Mouse (Mus musculus) spleen, postnatal 36 days (tissue): ENCODE measurements at regions not wholly inside any gene's neighbourhood (a gene's known extent, or its start where the extent isn't known, plus 50 kb on each side); places are given as distances from the start of the nearest gene placed in this dataset.

Experiments
- DNase-seq, 2 experiments: peaks; one replicate each; pipeline ENCODE4 v3.0.0; 2022; ENCODE audit warnings: low spot score in 2 of 2, mixed read lengths in 1 of 2

GRCm38 (mm10) chr5:115790436-115790835 is 54.6 kb upstream of the Cit start:
- DNase-seq, result peak; percentile 8
